Mouse (Mus musculus): ENCODE results near the gene Ints13. TPM values are rescaled to one million over a fixed set of nuclear protein-coding genes. Genes with fewer than 3 reads are reported as not detected.

Ints13 gene
- polyA plus RNA-seq (2015; fragmentation: Nextera tagmentation; extraction: Ambion mirVana), result 18.2 and 20.1 TPM in 2 replicates

GRCm38 (mm10) chr6:146577310-146578109 is at the start of gene Ints13:
TSS of gene Ints13 (minus strand) at chr6:146577835.

GRCm38 (mm10) chr6:146576903-146577302 is 732 bp downstream of the Ints13 start, which contains the start of gene Fgfr1op2:
TSS of gene Fgfr1op2 (plus strand) at chr6:146577203.

GRCm38 (mm10) chr6:146501866-146502804 is 75.5 kb downstream of the Ints13 start, which contains the start of gene Itpr2:
TSS of gene Itpr2 (minus strand) at chr6:146502223.

Other genes starting within 250 kb of the Ints13 start
- gene Itpr2, start 75.6 kb downstream of the Ints13 start, polyA plus RNA-seq (2015; fragmentation: Nextera tagmentation; extraction: Ambion mirVana), result 9.6 and 10.8 TPM in 2 replicates
- gene Fgfr1op2, start 632 bp downstream of the Ints13 start, polyA plus RNA-seq (2015; fragmentation: Nextera tagmentation; extraction: Ambion mirVana), result 58.9 and 65.2 TPM in 2 replicates
- gene Med21, start 64.7 kb upstream of the Ints13 start, polyA plus RNA-seq (2015; fragmentation: Nextera tagmentation; extraction: Ambion mirVana), result 106 and 107 TPM in 2 replicates
- 19.8 and 23.3 TPM in 2 replicates for gene Tm7sf3, start 65.0 kb upstream of the Ints13 start, polyA plus RNA-seq (2015; fragmentation: Nextera tagmentation; extraction: Ambion mirVana)
- 7.2 and 8.4 TPM in 2 replicates for gene Stk38l, start 147.2 kb upstream of the Ints13 start, polyA plus RNA-seq (2015; fragmentation: Nextera tagmentation; extraction: Ambion mirVana)
- gene Arntl2, start 218.2 kb upstream of the Ints13 start, polyA plus RNA-seq (2015; fragmentation: Nextera tagmentation; extraction: Ambion mirVana), result 2.0 and 2.1 TPM in 2 replicates